Mouse (Mus musculus) kidney, postnatal 4 days (tissue): ENCODE measurements around the gene Card19.
A peak's percentile ranks its signal among the peaks of the same experiment; 100 is the strongest.

ENCODE experiments used
- DNase-seq, 2 experiments: peaks; one replicate each; pipeline ENCODE4 v3.0.0; 2021; ENCODE audit warnings: mixed read lengths in 2 of 2

Gene Card19

DNA sequence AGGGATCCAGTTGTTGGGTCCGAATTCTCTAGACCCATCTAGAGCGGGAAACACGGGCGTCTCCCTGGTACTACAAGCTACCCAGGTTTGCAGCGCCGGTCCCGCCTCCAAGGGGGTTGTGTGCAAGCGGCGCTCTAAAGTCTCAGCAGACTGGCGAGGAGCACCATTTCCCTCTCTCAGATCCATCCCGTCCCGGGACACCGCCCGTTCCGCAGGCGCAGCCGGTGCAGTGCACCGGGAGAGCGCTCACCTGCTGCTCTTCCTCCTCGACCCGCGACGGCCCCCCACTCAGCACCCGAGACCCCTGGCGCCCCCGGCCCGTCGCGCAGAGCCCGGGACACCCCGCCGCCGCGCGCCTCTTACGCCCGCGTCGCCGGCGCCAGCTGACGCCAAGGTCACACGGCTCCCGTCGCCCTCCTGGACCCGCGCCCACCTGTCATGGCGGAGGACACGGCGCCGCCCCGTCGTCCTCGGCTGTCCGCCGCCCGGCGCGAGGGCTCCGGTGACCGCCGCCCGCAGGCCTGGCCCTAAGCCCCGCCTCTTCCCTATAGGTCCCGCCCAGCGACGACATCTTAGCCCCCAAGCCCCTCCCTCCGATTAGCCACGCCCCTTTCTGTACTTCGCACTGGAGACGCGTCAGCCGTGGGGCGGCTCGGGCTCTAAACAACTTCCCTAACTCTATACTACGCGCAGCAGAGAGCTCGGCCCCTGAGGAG is at the start of gene Card19:
Card19 (minus strand) TSS at position 534 of the 716 bp plus-strand sequence.
- peak; percentile 99 for DNase-seq

DNA sequence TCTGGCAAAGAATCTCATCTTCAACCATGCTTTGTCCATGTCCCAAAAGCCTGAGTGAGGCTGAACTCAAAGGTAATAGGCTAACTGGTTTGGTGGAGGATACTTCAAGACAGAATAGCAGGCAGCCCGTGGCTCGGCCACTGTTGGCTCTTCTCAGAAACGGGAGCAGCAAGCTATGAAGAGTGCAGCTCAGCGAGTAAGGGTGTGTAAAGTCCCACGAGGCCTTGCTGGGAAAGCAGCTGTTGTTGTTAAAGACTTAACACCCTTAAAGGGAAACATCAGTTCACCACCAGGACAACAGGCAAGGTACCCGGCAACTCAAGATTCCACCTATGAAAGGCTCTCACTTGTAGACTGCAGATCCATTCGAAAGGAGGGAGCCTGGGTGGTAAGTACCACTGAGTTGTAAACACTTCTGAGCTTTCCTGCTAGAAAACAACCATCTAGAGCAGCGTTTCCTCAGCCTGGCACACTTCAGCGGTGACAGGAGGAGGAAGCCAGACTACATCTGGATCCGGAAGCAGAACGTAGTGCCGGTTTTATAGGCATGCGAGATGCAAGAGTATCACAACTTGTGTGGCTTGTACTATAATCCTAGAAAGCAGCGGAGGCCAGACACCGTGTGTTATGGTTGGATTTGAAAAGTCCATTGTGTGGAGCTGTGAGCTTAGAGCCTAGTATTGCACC is 44.3 kb upstream of the Card19 start:
- no peak for DNase-seq

DNA sequence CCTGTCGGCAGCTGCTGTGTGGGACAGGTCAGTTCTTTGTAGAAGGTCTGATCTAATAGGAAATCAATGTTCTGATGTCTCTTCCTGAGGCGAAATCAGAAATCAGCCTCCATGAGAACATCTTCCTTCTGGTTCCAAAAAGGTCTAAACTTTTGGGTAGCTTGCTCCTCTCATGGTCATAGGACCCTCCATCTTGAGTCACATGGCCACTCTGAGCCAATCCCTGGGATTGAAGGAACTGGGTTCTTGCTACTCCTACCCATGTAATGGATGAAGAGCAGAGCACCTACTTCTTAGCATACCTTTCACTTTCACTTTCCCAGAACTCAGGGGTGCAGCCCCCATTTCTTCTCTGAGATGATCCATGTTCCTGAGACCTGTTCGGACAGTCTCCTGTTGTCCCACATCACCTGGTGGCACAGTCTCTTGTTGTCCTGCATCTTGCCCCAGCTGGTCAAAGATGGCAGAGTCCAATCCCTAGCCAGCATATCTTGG is 42.0 kb upstream of the Card19 start:
- DNase-seq = no peak

DNA sequence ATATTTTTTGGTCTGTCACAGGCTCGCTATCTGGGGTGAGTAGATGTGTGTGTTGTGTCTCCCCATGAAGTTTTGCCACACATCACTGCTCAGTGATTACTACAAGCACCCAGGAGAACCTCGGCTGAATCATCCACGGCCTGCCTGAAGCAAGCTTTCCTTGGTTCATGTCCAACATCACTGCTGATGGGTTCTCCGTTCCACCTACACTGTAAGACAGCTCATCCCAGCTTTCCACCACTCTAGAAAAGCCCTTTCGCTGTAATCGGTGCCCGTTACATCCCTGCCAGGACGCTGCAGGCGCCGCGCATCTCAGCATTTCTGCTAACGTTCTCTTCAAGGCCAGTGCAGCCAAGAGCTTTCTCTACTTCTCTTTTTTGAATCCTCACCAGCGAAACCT is 36.9 kb upstream of the Card19 start:
- DNase-seq = no peak

DNA sequence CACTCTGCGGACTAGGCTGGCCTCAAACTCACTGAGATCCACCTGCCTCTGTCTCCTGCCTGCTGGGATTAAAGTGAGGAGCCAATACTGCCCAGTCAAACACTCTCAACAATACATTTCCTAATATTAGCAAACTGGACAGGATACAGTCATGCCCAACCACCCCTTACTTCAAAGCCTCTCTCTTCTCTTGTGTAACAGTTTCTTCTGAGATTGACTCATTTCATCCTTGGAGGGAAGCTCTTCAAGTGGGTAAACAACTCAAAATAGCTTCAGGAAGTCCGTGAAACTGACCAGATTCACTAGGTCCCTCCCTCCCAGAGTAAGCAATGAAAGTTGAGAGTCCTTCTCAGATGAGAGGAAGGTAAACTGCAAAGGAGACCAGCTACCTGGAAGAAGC is 36.3 kb upstream of the Card19 start:
- DNase-seq = no peak

DNA sequence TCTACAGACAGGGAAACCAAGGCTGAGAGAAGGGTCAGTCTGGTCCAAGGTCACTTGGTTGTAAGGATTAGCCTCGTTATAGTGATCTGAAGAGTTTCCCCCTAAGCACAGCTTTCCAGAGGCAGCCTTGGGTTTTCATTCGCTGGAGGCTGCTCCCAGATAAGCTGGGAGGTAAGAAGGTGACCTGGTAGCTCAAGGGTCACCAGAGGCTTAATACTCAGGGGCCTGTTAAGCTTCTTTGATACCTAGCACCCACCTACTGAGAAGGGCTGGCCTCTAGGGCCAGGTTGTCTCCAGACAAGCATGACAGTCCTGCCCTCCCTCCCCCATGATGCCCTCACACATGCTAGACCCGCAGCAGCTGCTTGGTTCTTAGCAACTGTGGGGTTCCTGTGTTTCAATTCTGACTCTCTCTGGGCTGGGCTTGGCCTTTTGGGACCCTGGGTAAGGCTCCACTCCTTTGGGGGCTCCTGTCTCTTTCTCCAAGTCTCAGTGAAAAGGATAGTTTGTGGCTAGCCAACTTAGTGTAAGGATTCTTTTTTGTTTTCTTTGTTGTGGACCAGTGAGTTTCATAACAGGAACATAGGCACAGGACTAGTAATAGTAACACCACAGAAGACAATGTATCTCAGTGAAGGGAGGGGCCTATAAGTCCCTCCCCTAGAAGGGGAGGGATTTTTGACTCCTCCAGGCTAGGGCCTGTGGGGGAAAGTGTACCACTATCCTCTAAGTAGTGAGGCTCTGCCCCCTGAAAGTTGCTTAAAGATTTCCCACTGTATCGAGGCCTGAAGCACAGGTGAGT is 35.1 kb upstream of the Card19 start:
- no peak for DNase-seq

DNA sequence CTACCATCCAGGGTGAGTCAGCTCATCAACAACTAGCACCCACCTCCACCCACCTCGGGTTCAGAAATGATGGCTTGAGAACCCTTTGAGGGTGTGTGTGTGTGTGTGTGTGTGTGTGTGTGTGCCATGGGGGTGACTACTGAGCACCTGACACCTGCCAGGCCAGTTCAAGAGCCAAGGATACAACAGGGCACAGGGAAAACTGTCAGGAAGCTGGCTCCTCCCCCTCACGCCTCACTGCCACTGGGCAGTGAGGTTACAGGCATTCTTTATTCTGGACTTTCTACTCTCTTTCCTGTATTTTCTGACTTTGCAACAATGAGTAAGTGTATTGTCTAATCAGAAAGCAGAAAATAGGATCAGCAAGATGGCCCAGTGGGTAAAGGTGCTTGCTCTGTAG is 33.8 kb upstream of the Card19 start:
- DNase-seq = peak; percentile 64 to 78

DNA sequence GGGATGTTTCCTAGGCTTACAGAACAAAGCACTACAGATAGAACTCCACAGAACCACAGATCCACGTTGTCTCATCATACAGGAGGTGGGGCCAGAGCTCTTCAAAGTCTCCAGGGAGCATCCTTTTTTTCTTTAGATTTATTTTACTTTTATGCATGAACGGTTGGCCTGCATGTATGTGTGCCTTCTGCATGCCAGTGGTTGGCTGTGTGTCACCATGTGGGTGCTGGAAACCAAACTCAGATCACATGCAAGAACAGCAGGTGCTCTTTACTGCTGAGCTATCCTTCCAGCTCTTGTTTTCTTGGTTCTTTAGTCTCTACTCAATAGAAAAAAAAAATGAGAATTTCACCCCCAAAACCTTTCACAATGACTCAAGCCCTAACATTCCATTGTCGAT is 33.1 kb upstream of the Card19 start:
- DNase-seq = no peak

DNA sequence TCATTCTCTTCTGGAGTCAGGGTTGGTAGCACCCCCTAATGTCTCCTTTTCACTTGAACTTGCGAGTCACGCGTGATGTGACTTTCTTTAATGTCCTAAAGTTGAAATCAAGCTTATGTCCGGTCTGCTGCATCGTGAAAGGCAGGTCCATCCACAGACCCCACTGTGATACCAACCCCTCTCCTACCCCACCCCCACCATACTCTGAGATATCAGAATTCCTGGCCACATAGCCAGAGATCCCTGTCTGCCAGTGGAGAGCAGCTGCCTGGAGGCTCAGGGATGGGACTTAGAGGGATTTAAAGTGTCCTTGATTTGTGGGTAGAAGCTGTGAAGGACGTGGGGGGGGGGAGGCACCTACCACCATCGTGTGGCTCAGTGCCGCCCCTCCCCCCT is 32.6 kb upstream of the Card19 start, which contains the start of gene Susd3:
Susd3 (minus strand) TSS at position 240 of the 396 bp plus-strand sequence.
- DNase-seq = no peak

DNA sequence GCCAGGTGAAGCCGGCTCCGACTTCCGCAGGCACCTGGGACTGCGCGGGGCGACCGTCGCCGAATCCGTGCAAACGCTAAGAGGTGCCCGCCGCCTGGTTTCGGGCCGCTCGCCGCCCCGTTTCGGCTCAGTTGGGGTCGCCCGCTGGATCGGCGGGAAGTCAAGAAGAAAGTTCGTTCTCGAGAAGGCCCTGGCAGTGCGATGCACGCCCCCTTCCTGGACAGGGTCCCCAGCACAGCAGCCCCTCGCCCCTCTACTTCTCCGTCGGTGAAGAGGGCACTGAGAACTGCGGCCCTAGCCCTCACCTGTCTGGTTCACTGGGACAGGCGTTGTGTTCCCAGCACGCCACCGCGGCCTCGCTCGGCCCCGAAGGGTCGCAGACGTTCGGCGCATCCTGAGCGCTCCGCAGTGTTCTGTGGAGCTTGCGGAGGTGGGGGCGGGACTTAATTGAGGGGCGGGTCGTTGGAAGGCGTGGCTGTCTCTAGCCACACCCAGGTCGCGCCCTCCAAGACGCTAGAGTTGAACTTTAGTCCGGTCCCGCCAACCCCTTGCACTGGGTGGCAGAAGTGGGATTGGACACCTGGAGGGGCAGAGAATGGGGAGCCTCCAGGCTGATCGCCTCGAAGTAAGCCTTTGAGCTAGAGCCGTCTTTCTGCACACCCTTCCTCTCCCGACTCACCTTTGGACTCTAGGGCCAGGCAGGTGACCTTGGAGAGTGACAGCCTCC is 32.1 kb upstream of the Card19 start:
- DNase-seq = peak; percentile 69 to 79

DNA sequence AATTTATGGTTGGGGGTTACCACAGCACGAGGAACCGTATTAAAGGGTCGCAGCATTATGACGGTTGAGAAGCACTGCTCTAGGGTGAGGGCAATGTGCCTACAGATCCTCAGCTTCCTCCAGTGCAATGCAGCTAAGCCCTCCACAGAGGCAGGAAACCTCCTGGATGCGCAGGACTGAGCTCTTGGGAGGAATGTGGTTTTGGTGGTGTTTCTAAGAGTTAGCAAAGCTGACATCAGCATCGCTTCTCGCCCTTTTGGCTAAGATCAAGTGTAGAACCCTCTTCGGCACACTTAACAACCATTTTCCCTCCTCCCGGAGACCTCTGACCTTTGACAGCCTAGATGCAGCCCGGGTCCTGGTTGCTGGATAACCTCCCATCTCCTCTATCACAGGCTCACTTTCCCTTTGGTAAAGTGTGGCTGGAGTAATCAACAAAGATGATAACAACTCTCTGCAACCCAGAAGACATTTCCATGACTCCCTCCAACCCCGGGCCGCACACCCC is 31.4 kb upstream of the Card19 start:
- DNase-seq = no peak

DNA sequence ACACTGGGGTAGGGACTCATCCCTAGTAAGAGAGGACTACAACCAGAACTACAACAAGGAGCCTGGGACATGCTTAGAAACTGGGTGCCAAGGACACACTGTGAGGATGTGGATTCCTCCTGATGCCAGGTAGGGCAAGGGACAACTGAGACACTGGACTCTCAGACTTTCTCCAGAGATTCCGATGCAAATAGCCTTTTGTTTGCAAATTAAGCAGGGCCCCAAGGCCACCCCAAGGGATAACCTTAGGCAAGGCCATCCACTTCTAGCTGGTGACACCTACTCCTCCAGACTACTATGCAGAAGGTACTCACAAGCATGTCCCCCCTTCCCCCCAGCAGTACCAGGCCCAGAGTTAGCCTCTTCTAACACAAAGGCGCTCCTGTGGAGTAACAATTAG is 30.8 kb upstream of the Card19 start:
- DNase-seq = no peak

DNA sequence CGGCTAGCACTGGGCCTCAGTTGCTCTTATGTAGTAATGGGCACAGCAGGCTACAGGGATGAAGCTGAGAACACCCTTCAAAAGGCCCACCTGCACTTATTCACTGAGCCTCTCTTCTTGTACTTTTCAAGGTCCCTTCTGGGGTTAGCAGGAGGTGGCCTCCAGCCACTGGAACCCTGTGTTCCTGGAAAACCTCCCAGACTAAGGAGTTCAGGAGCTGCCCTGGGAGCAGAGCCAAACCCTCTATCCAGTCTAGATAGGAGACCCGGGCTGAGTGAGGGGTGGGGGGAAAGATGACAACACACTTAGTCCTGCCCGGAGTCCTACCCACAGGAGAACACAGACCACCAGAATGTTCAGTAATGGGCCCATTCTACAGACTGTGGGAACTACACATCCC is 30.2 kb upstream of the Card19 start:
- no peak for DNase-seq

DNA sequence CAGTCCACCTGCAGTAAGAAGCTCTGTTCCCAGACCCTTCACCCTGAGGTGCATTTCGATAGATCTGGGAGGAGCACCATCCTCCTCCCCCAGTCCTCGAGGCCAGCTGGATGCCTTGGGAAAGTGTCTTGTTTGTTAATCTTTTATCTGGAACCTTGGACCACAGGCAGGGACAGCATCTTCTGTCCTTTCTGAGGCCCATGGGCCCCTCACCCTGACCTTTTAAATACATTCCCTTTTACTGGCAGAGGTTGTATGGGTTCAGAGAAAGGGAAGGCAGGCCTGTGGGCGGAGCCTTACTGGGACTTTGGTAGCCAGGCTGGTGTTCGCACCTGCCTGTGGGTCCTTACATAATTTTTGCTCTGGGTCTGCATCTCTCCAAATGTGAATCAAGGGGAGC is 29.4 kb upstream of the Card19 start:
- peak; percentile 40 to 65 for DNase-seq

DNA sequence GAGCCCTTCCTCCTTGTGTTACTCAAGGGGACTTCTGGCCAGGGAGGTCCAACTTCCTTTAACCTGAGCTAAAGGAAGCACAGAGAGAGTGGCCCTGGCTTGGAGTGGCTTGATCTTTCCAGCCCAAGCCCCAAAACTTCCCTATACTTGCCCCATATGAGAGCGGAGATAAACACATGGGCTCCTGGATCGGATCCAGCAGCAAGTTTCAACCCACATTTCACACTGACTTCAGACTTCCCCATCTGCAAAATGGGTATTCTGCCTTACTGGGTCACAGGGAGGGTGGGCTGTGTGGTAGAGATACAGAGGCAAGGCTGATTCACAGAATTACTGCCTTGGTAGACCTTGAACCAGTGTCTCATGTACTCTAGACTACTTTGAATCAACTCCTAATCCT is 27.7 kb upstream of the Card19 start:
- no peak for DNase-seq

DNA sequence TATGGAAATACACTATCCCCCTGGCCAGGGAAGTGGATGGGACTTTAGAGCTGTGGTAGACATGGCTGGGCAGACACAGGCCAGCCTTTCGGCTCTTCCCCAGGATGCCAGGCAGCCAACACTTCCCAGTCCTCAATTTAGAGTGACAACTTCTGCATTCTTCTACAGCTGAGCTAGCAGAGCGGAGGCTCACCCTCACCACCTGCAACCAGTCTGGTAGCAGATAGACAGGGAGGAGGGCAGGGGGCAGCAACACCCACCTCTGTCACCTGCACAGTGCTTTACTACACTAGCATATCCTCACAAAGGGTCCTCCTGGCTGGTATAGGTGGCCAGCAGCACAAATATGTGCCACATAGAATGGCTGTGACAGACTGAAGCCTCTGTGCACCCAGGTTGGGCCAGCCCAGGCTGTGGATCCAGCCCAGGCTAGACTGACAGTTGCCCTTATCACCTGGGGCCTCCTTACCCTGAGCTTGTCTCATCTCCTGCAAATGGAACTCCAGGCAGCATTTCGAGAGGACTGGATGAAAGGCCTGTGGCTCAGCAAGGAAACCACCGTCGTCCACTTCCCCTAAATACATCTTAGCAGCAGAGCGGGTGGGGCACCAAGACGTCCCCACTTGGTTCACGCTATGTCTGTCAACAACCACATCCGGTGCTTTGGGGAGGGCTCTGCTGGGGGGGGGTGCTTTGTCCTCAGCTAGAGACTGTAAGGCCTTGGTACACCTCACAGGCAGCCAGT is 26.7 kb upstream of the Card19 start:
- no peak for DNase-seq

DNA sequence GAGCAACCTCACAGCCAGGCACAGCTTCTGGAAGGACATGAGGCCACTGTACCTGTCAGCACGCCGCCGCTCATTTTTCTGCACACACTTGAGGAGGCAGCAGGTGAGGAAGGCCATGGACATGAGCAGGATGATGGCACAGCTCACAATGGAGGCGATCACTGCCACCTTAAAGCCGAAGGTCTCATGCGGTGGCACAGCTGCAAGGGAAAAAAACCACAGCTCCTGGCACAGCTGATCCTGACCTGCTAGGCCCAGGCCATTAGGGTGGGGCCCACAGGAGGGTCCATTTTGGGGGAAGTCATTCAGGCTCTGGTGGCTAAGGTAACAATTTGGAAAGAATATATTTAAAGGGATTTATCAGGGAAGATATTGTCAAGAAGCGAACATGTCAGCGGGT is 22.9 kb upstream of the Card19 start:
- DNase-seq = no peak

DNA sequence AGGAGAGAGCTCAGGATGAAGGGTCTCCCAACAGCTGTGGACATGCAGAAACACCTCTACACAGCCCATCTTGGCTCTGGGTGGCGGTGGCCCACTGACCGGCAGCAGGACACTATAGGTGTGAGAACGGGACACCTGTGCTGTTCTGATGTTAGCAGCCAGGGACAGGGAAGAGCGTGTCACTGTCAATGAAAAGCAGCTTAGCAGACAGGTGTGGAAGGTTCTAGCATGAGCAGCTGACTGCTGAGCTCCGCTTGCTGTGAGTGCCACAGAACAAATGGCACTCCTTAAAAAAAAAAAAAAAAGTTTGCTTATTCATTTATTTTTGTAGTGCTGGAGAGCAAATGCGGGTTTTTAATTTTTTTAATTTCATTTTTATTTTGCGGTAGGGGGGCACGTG is 21.8 kb upstream of the Card19 start:
- no peak for DNase-seq

DNA sequence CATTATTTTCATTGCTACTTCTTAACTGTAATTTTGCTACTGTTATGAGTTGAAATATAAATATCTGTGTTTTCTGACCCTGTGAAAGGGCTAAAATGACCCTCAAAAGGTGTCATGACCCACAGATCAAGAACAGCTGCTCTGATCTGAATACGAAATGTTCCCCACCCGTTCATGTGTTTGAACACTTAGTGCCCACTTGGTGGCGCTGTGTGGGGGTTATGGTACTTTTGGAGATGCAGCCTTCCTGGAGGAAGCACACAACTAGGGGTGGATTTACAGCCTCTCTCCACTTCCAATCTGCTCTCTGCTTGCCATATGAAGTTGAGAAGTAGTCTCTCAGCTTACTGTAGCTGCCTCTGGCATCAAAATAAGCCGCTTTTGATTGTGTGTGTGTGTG is 18.9 kb upstream of the Card19 start:
- no peak for DNase-seq

DNA sequence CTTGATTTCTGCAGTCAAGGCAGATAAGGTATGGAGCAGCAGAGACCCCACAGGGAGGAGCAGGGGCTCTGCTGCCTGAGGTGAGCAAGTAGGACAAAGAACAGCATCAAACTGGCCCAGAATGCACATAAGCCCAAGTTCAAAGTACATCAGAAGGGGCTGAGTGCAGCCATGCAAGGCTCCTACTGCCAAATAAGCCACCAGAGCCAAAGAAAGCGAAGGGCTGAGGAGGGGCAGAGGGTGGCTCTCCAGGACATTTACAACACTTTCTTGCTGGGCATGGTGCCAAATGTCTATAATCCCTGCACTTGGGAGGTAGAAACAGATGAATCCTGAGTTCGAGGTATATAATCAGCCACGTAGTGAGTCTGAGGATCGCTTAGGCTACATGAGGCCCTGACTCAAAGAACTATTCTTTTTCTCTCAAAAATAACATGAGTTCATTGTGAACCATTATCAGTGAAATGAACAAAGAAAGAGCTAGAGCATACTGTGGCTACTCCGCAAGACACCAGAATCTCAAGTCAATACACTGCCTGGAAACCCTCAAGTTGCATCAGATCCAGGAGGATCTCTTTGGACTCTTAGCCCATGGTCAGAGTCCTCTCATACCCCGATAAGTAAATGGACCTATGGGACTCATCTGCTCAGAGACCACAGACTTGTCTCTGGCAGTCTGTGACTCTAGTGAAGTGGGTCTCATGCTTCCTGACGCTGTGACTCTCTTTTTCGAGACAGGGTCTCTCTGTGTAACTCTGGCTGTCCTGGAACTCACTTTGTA is 18.1 kb upstream of the Card19 start:
- peak; percentile 30 to 64 for DNase-seq

DNA sequence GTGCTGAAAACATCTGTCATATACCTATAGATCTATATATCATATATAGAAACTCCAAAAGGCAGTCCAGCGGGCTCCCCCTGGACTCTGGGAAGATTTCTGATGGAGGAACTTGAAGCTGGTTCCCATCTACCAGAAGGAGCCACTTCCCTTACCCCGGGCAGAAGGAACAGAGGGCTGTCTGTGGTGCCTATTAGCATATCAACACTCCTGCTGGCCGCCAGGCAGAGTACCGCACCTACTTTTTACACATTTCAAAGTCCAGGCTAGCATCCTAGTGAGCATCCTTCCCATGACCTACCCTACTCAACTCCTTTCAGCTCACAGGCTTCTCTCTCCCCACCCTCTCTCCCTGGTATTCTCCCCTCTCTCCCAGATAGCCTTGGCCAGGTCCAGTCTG is 9.8 kb upstream of the Card19 start:
- no peak for DNase-seq
